1 mouse cellular context compared by ENCODE assay signal in genomic region chr8:105805346-105805745, GRCm38 (mm10).
TF ChIP-seq lines count a peak whose summit lies in the region.

No protein-coding gene starts in this region.

TF ChIP-seq in CH12.LX, 34 proteins besides CTCF, POLR2A, EP300 and RAD21:
- TF ChIP-seq HCFC1 (IDR thresholded peaks at IDR 0.05; ENCODE audit: low read depth, low read length) (no peak), MAZ (IDR thresholded peaks at IDR 0.05; ENCODE audit: low read depth, low read length) (no peak), MXI1 (IDR thresholded peaks at IDR 0.05; ENCODE audit: low read depth, low read length) (no peak), ELF1 (IDR thresholded peaks at IDR 0.05; ENCODE audit: low read depth, low read length) (no peak), ZKSCAN1 (IDR thresholded peaks at IDR 0.05; ENCODE audit: borderline replicate concordance, low read depth, low read length) (no peak), ZC3H11A (IDR thresholded peaks at IDR 0.05; ENCODE audit: low read depth, low read length) (no peak), GABPA (IDR thresholded peaks at IDR 0.05; ENCODE audit: insufficient replicate concordance, low read depth, low read length) (no peak), ETS1 (conservative IDR thresholded peaks at IDR 0.05; ENCODE audit: low read depth, low read length) (no peak), MAX (IDR thresholded peaks at IDR 0.05; ENCODE audit: low read length) (no peak), RCOR1 (conservative IDR thresholded peaks at IDR 0.05; ENCODE audit: low read depth, low read length) (no peak), SIN3A (IDR thresholded peaks at IDR 0.05; ENCODE audit: low read length) (no peak), SMC3 (IDR thresholded peaks at IDR 0.05; ENCODE audit: low read depth, low read length) (no peak), NELFE (IDR thresholded peaks at IDR 0.05; ENCODE audit: low read depth, low read length) (no peak)
